In the genomic region with DNA sequence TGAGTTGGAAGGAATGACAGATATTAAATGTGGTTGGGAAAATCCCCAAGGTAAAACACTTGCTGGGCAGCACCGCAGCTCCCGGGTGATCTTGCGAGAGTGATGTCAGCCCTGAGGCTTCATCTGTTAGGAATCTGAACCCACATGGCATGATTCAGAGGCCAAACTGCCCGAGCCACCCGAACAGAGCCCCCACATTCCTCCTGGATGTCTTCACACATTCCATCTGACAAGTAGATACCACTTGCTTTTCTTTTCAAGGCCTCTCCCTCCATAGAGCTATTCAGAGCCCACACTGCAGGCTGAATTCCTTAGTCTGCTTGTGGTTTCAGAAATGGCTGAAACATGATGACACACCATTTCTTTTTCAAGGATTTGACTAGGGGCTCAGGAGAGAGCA, we compare ENCODE assay signal across 8 mouse cellular contexts. TPM values are rescaled to one million over a fixed set of nuclear protein-coding genes. Genes with fewer than 3 reads are reported as not detected.
DNase-seq lines count a peak whose midpoint lies in the region; ATAC-seq and TF ChIP-seq lines count a peak whose summit lies in the region.

No protein-coding gene starts in this region.

- no peaks in the 10 kb centered on the region for H3K27me3 ChIP-seq in Patski

- POLR2A ChIA-PET in Patski (lab: Charles Lee): interaction anchor here (0.6 to 2.1 kb wide), 8 partner anchors 10 to 509 kb away, joined by 3 to 7 read pairs (median 4); a partner anchor contains a TSS

- peak; percentile 90 for ATAC-seq in Patski
- no peak for ATAC-seq in erythroid progenitor cell, adult 5-6 weeks (replicated peaks; ENCODE audit: low FRiP score, poor library complexity, severe bottlenecking)

- CTCF ChIA-PET in Patski (lab: Charles Lee): interaction anchor here (0.9 to 1.3 kb wide), 4 partner anchors 16 to 567 kb away, joined by 3 to 5 read pairs (median 4); no protein-coding TSS in a partner anchor

- no peak for TF ChIP-seq CTCF in Patski (IDR thresholded peaks at IDR 0.05)

- in situ Hi-C loops in Patski (cut with MboI; ENCODE audit: low pct_unique_long_range_greater_than_20kb): loop anchor here (5.0 kb wide), 1 partner anchor 67 kb away; a partner anchor contains a TSS

- DNase-seq in 3T3-L1 (ENCODE audit: low read depth, low spot score): peak; percentile 100
- DNase-seq in Patski (ENCODE audit: low read depth, low spot score): peak; percentile 100
- DNase-seq in gastrocnemius, postnatal 25 days: peak; percentile 26
- peak; percentile 10 to 52 for DNase-seq in kidney, postnatal 25 days
- DNase-seq in thymus, postnatal 4 days: no peak
- DNase-seq in cerebellum, adult 9-10 months: no peak
- no peak for DNase-seq in layer of hippocampus, adult 9-10 months (ENCODE audit: low spot score)

RNA-seq across cellular contexts. Expression of a gene that starts 33.3 kb away (rescaled TPM):
- 243 TPM for polyA plus RNA-seq in Patski (2021)
- total RNA-seq in gastrocnemius, postnatal 25 days (2021): 100 to 1,000 TPM; 244 to 251 TPM
- total RNA-seq in erythroid progenitor cell, adult 5-6 weeks (2015; ENCODE audit: low replicate concordance): 109 and 117 TPM in 2 replicates
- 34.1 and 76.0 TPM in 2 replicates for total RNA-seq in erythroid progenitor cell, adult 5-6 weeks (2017; ENCODE audit: low replicate concordance)

Comparison
In these comparisons a context has a peak if more than half of its experiments do, and no peak if none do; other contexts are left out.
1. DNase-seq: peak in 3T3-L1 (single experiment), Patski (single experiment), gastrocnemius, postnatal 25 days (single experiment) and kidney, postnatal 25 days (2 of 2); none in thymus, postnatal 4 days (single experiment), cerebellum, adult 9-10 months (single experiment) and layer of hippocampus, adult 9-10 months (single experiment).